Mouse (Mus musculus): ENCODE results near the gene Phldb2.

Phldb2 gene

DNA sequence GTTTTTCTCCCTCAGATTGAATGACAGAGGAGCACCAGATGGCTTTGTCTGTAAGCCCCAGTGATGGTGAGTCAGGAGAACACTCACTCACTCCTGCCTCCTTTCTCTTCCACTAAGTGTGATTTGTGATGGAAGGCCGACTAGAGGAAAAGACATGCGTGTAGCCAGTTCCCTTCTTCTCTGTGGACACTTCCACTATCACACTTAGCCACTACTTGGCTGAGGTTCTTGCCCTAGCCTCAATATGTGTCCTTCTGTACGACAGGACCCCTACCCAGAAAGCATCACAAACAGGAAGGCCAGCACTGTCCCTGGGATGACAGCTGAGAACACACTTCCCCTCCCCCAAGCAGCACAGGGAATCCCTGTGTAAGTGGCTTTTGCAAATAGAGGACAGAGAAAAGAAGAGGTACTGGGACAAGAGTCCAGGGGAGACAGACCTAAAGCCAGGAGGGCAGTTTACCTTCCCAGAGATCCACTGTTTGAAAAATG, 230.9 kb downstream of the Phldb2 start:
- DNase-seq = no peak

DNA sequence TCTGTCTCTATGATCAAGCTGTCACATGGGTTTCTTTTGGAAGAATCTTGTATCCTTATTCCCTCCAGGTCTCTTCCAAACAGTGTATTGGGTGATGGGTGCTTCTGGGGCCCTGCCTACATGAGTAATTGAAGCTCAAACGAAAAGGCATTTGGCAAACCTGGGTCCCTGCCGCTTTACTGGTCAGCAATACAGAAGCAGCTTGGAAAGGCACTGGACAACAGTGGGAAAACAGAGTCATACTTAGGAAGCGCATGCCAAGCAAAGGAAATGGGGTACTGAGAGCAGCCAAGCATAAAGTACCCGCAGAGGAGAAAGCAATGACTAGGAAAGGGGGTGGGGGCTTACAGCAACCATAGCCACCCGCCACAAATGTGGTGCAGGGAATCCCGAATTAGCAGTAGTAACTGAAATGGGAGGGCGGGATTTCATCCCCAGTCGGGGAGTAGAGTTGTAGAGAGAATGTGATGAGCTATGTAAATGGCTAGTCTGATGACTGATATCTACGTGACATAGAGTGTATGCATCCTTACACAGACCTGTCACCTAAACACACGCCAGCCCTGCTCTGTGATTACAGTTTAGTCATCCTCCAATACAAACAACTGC, 233.3 kb downstream of the Phldb2 start:
- no peak for DNase-seq

DNA sequence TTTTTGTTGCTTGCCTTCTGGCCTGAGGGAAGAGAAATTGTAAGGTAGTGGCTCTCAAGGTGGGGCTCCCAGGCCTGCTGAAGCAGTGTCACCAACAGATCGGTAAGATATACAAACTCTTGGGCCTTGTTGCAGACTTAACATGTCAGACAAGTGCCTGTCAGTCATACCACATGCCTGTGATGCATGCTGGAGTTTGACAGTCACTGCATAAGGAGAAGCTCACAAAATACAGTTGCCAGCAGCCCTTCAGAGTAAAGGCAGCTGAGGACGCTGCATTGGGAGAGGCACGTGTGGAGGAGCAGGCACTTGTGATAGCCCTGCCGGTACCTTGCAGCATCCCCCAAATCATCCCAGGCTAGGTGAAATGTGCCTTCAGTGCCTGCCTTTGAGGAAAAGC, 235.1 kb downstream of the Phldb2 start:
- no peak for DNase-seq

DNA sequence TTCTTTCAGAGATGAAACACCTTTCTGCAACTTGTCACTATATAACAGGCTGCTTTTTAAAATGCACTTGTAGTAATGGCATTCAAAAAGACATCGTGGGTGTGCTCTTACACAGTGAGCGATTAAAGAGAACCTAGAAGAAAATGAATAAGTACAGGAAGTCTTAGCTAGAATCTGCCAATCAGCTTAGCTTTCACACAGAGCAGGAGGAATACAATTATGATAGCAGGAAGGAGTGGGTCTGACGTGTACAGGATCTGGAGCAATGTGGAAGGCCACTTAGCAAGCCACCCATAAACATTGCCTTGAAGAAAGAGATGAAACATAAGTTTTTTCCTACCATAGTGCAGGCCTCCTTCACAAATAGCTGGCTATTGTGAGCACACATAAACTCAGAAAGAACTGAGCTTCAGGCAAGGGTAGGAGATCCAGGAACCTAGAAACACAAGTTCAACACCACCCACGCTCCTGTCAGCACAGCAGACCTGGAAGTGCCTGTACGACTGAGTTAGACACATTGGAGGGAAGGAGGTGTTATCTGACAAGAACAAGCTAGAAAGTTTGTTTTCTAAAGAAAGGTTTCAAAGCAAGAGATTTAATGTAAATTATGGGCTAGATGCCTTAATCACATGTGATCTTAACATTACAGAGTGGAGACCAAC, 238.8 kb downstream of the Phldb2 start:
- no peak for DNase-seq

DNA sequence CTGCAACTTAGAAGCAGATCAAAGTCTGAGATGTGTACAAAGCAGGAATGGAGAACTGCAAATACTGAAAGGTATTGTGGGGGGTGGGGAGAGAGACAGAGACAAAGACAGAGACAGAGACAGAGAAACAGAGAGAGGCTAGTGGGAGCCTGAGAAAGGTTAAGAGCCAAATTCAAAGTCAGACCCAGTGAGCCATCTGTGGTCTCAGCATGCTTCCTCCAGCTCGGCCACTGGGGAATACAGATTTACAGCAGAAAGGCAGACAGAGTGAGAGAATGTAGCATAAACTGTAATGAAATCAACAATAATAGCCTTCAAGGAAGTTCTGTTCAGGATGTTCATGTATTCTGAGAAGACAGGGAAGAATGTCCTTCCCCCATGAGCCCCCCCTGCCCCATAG, 239.5 kb downstream of the Phldb2 start:
- no peak for DNase-seq

DNA sequence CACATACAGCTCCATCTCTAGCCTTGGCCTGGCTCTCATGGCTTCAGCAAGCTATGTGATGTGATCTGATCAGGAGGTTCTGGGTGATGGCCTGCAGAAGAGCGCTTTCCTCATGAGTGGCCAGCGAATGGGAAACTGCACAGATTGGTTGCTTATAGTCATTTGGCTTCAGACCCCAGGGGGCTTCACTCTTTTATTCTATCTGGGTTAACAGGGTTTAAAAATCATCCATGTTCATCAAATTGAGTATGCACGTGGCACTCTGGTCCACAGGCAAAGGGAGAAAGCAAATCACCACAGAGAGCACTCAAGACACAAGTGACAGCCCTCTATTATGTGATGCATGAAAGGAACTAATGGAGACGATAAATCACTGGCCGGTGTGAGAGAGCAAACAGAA, 240.1 kb downstream of the Phldb2 start:
- no peak for DNase-seq

GRCm38 (mm10) chr16:45711263-45711662, 242.1 kb downstream of the Phldb2 start:
- DNase-seq = no peak

DNA sequence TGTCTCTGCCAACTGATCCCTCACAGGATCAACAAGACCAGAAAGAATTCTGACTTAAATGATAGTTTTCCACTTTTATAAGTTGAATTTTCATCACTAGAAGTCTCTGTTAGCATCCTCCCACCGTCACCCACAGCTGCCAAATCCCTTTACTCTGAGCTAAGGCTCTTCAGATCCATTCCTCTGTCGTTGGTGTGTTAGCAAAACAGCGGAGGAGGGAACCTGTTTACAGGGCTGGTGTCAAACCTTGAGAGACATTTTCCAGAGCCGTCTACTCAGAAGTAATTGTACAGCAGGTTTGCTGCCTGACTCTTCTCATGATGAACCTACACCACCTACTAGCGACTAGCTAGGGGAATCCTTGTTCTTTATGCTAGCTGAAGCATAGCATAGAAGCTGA, 254.1 kb downstream of the Phldb2 start:
- DNase-seq = no peak

GRCm38 (mm10) chr16:45697996-45698395, 255.4 kb downstream of the Phldb2 start:
- DNase-seq = no peak

All from thymus, postnatal 4 days (tissue).